Mouse (Mus musculus) heart, embryonic 16.5 days (tissue): ENCODE measurements around the gene Hhipl1. TPM values are rescaled to one million over a fixed set of nuclear protein-coding genes. Genes with fewer than 3 reads are reported as not detected.

Experiments used
- ATAC-seq: fragments of 200-750 bp; cut with Nextera tagmentation; replicated peaks from 2 replicates; pipeline ENCODE4 v1.8.0; 2017; ENCODE audit warnings: moderate number of reproducible peaks; ENCODE audit not compliant: insufficient read depth, low FRiP score; ENCODE audit errors: extremely low read depth
- H3K27ac ChIP-seq: fragments of 300-500 bp; sonication (generic); 2 replicates; pipeline ENCODE4 v1.5.1; 2014; ENCODE audit warnings: mild to moderate bottlenecking, low read length, control low read depth, moderate library complexity
- H3K27me3 ChIP-seq: fragments of 300-500 bp; sonication (generic); 2 replicates; pipeline ENCODE4 v1.6.1; 2014; ENCODE audit warnings: low read length, mixed read lengths; ENCODE audit not compliant: control insufficient read depth, insufficient read depth
- H3K36me3 ChIP-seq: fragments of 300-500 bp; sonication (generic); 2 replicates; pipeline ENCODE4 v1.6.1; 2014; ENCODE audit not compliant: control insufficient read depth, insufficient read depth
- H3K4me1 ChIP-seq: fragments of 300-500 bp; sonication (generic); 2 replicates; pipeline ENCODE4 v1.6.1; 2014; ENCODE audit warnings: low read length, mixed read lengths; ENCODE audit not compliant: control insufficient read depth, insufficient read depth
- H3K4me2 ChIP-seq: fragments of 300-500 bp; sonication (generic); 2 replicates; pipeline ENCODE4 v1.6.1; 2014; ENCODE audit warnings: low read depth, mild to moderate bottlenecking, control low read depth, low read length
- H3K4me3 ChIP-seq: fragments of 300-500 bp; sonication (generic); 2 replicates; pipeline ENCODE4 v1.5.1; 2014; ENCODE audit warnings: mild to moderate bottlenecking, control low read depth, low read length
- H3K9ac ChIP-seq: fragments of 300-500 bp; sonication (generic); 2 replicates; pipeline ENCODE4 v1.6.1; 2014; ENCODE audit warnings: low read length, control low read depth
- H3K9me3 ChIP-seq: fragments of 300-500 bp; sonication (generic); replicated peaks from 2 replicates; pipeline ENCODE4 v1.6.1; 2016; ENCODE audit warnings: low read length; ENCODE audit not compliant: control insufficient read depth
- WGBS: fragments of 180-500 bp; shearing (Covaris S2); extraction: QIAGEN DNeasy Blood & Tissue Kit; methylation state at CpG from one replicate; pipeline ENCODE4 v1.1.7; 2014; 5-methylcytosine and 5-hydroxymethylcytosine counted together
- polyA plus RNA-seq: library from polyadenylated mRNA; unstranded; fragments of >200 nt; fragmentation: Nextera tagmentation; extraction: Ambion mirVana; gene quantifications from 2 replicates; pipeline ENCODE4 v1.2.1, GENCODE M21; 2015

Hhipl1 gene
- polyA plus RNA-seq, 1 experiment from 2014 or later, result 0.84 TPM

GRCm38 (mm10) chr12:108275920-108276822 is 29.9 kb upstream of the Hhipl1 start:
- Histone ChIP-seq H3K9ac (peak overlapping the region; percentile 83), H3K27ac (peak overlapping the region; percentile 76), H3K4me1 (peaks cover 34% of the 10 kb centered on the region), H3K4me3 (peak overlapping the region; percentile 81), H3K9me3 (no peaks in the 10 kb centered on the region), H3K36me3 (no peaks in the 10 kb centered on the region), H3K4me2 (peak overlapping the region; percentile 98), H3K27me3 (0 out of 2 replicates have a peak, but pooled peaks cover 4% of the 10 kb centered on the region)
- under 1% methylated on average over 46 of the region's 47 CpGs for WGBS
- ATAC-seq, result no peak

GRCm38 (mm10) chr12:108277341-108277841 is 28.7 kb upstream of the Hhipl1 start:
- Histone ChIP-seq H3K36me3 (no peaks in the 10 kb centered on the region), H3K9me3 (no peaks in the 10 kb centered on the region), H3K4me2 (peak overlapping the region; percentile 9; the same call in 1 of the 2 replicates), H3K27ac (no peak overlapping the region), H3K9ac (no peak overlapping the region), H3K27me3 (0 out of 2 replicates have a peak, but pooled peaks cover 4% of the 10 kb centered on the region), H3K4me1 (peaks cover 22% of the 10 kb centered on the region), H3K4me3 (no peak overlapping the region)
- 15% methylated on average over 12 of the region's 12 CpGs for WGBS
- no peak for ATAC-seq

GRCm38 (mm10) chr12:108278221-108278918 is 27.7 kb upstream of the Hhipl1 start:
- 56% methylated on average over 15 of the region's 15 CpGs for WGBS
- no peak for ATAC-seq
- no peak overlapping the region for H3K9ac ChIP-seq
- H3K9me3 ChIP-seq, result no peaks in the 10 kb centered on the region
- H3K27me3 ChIP-seq, result 0 out of 2 replicates have a peak, but pooled peaks cover 4% of the 10 kb centered on the region
- peaks cover 12% of the 10 kb centered on the region for H3K4me1 ChIP-seq
- H3K4me2 ChIP-seq, result no peak overlapping the region
- H3K27ac ChIP-seq, result no peak overlapping the region
- no peak overlapping the region for H3K4me3 ChIP-seq
- no peaks in the 10 kb centered on the region for H3K36me3 ChIP-seq

GRCm38 (mm10) chr12:108284455-108285224 is 21.4 kb upstream of the Hhipl1 start:
- ATAC-seq, result no peak
- H3K4me2 ChIP-seq, result 0 out of 2 replicates have a peak overlapping the region, but pooled peaks have one; percentile 2

GRCm38 (mm10) chr12:108285225-108286011 is 20.7 kb upstream of the Hhipl1 start:
- no peaks in the 10 kb centered on the region for H3K27me3 ChIP-seq
- H3K9ac ChIP-seq, result no peak overlapping the region
- no peak overlapping the region for H3K4me3 ChIP-seq
- ATAC-seq, result no peak
- 42% methylated on average over 11 of the region's 11 CpGs for WGBS
- no peaks in the 10 kb centered on the region for H3K9me3 ChIP-seq
- 0 out of 2 replicates have a peak overlapping the region, but pooled peaks have one; percentile 2 for H3K4me2 ChIP-seq
- 0 out of 2 replicates have a peak, but pooled peaks cover 3% of the 10 kb centered on the region for H3K4me1 ChIP-seq
- H3K27ac ChIP-seq, result no peak overlapping the region
- H3K36me3 ChIP-seq, result no peaks in the 10 kb centered on the region

More at GRCm38 (mm10) chr12:108284455-108285224, 21.4 kb upstream of the Hhipl1 start:
- Histone ChIP-seq H3K4me3 (no peak overlapping the region), H3K9me3 (no peaks in the 10 kb centered on the region), H3K27ac (no peak overlapping the region), H3K36me3 (no peaks in the 10 kb centered on the region), H3K4me1 (0 out of 2 replicates have a peak, but pooled peaks cover 3% of the 10 kb centered on the region), H3K9ac (no peak overlapping the region), H3K27me3 (no peaks in the 10 kb centered on the region)
- WGBS, result 41% methylated on average over 14 of the region's 14 CpGs

- Histone ChIP-seq H3K36me3 (no peaks in the 10 kb centered on the region), H3K27me3 (no peaks in the 10 kb centered on the region), H3K4me1 (0 out of 2 replicates have a peak, but pooled peaks cover 3% of the 10 kb centered on the region), H3K4me3 (no peak overlapping the region), H3K9me3 (no peaks in the 10 kb centered on the region), H3K9ac (no peak overlapping the region), H3K27ac (no peak overlapping the region), H3K4me2 (no peak overlapping the region)
- no peak for ATAC-seq
- WGBS, result 86% methylated on average over 4 of the region's 4 CpGs
These were observed 19.7 kb upstream of the Hhipl1 start for GRCm38 (mm10) chr12:108286381-108286780.

GRCm38 (mm10) chr12:108287011-108287410 is 19.1 kb upstream of the Hhipl1 start:
- Histone ChIP-seq H3K36me3 (no peaks in the 10 kb centered on the region), H3K4me3 (no peak overlapping the region), H3K9me3 (no peaks in the 10 kb centered on the region), H3K4me1 (0 out of 2 replicates have a peak, but pooled peaks cover 3% of the 10 kb centered on the region), H3K4me2 (no peak overlapping the region), H3K27ac (no peak overlapping the region), H3K27me3 (no peaks in the 10 kb centered on the region), H3K9ac (no peak overlapping the region)
- 90% methylated on average over 8 of the region's 8 CpGs for WGBS
- ATAC-seq, result no peak
